Mouse (Mus musculus): Measurements from ENCODE around the gene 2010300C02Rik. TPM values are rescaled to one million over a fixed set of nuclear protein-coding genes. Genes with fewer than 3 reads are reported as not detected.
"Not testable (repeated sequence)": the region's sequence is repeated elsewhere in the genome, so short reads cannot be mapped to it uniquely, and the experiment has no call there.

The 2010300C02Rik gene
- 1 to 10 TPM; 1.1 to 3.0 (median 2.0) TPM for total RNA-seq (2022)

GRCm38 (mm10) chr1:37719761-37720640 is at the start of gene 2010300C02Rik:
Gene 2010300C02Rik, minus strand, starts transcription at chr1:37720085.
- DNase-seq (ENCODE audit: low spot score): no peak

DNA sequence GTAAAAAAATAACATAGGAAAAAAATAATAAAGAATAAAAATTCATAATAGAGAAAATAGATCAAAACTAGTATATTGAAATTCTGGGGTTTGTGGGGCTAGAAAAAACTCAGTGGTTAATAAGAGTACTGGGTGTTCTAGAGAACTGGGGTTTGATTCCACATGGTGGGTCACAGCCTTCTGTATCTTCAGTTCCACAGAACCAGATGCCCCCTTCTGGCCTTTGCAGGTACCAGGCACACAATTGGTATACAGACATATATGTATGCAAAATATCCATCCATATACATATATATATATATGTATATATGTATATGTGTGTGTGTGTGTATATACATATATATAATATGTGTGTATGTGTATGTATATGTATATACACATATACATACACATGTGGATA is 39.5 kb upstream of the 2010300C02Rik start:
- no peak for DNase-seq (ENCODE audit: low spot score)

GRCm38 (mm10) chr1:37744650-37745259 is 24.9 kb upstream of the 2010300C02Rik start:
- no peak for DNase-seq (ENCODE audit: low spot score)

DNA sequence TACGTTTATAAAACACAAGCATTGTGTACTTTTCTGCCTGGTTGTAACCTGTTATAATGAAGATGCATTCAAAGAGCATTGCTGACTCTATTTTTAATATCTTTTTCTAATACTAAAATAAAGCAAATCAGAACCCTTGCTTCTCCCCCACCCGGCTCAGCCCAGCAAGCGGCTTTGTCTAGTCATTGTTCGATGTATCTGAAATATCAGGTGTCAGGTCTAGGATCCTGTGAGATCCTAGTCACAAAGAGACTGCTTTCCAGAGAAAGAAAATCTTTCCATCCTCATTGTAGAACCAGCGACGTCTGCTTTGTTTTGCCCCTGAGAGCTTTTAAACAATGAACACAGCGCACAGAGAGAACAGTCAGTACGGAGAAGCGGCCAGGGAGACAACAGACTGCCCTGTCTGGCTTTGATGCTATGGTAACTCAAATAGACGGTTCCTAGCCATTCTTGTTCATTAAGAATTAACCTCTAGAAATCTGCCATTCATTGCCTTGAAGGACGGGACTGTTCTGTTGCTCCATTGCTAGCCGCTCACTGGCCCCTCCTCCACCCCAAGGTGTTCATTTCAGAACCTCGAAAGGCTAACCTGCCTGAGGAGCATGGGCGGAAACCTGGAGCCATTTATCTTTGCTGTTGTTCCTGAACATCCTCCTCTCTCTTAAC is 22.9 kb upstream of the 2010300C02Rik start:
- no peak for DNase-seq (ENCODE audit: low spot score)

DNA sequence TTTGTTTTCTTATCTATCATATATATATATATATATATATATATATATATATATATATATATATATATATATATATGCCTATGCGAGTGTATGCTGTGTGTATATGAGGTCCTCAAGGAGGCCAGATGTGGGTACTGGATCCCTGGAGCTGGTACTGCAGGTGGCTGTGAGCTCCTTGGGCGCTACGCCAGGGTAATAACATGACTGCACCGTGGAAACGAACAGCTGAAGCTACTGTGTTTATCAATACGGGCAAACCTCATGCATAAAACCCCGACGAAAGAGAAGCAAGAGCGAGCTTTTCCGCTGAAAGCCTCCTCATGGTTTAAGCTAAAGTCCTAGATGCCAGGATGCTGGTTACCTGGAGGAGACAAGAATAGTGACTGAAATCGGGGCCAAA is 22.2 kb upstream of the 2010300C02Rik start:
- DNase-seq (ENCODE audit: low spot score): no peak

DNA sequence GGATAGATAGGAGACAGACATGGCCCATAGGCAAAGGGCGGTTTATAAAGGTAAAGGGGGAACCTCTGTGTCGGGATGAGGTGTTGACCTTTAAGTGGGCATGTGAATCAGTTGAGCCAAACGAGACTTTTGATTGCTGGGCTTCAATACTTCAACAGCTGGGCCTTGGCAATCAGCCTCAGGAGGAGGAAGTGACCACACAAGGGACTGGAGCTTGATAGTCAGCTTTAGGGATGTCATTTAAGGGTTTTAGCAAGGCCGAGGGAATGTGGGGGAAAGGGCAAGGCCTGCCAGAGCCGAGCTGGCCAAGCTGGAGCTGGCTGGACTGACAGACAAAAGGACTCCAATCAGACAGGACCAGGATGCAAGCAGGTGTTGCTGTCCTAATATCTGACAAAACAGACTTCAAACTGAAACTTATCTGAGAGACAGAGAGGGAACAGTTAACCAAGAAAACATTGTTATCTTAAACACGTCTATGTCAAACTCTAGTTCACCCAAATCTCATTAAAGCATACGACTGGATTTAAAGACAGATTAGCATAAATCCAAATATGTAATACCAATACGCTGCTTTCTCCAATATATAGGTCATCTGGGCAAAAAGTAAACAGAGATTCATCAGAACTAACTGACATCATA is 20.4 kb upstream of the 2010300C02Rik start:
- DNase-seq (ENCODE audit: low spot score): no peak

DNA sequence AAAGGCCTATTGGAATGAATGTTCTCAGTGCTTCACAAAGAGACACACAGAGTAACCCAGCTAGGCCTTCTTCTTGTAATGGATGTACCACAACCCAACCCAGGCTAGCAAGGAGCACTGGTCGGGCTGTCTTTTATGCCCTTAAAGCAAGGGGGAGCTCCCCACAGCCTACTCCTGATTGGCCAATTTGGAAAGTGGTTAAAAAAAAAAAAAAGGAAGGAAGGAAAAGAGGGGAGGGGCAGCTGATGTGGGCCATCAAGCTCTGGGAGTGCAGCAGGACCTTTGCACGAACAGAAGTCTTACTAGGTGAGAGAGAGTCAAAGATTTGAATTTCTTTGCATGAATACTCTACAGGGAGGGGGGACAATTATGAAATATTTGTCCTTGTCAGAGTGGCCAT is 19.0 kb upstream of the 2010300C02Rik start:
- DNase-seq (ENCODE audit: low spot score): no peak

GRCm38 (mm10) chr1:37737045-37737444 is 17.2 kb upstream of the 2010300C02Rik start:
- DNase-seq (ENCODE audit: low spot score): no peak

GRCm38 (mm10) chr1:37735932-37736331 is 16.0 kb upstream of the 2010300C02Rik start:
- no peak for DNase-seq (ENCODE audit: low spot score)

DNA sequence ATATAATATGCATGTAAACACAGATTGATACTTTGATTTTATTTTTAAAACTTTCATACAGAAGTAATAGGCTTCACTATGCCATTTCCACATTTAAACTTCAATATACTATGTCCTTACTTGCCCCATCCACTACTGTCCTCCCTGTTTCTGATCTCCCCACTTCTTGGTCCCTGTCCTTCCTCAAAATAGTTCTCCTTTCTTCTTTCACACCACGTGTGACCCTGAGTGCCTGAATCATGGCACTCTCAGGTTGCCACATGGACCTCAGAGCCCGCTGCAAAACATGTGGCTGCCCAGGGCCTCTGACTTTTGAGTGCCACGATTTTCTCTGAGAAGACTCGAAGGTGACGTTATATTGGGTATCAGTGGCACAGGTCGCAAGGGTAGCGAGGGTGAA is 15.0 kb upstream of the 2010300C02Rik start:
- DNase-seq (ENCODE audit: low spot score): no peak

- DNase-seq (ENCODE audit: low spot score): no peak
These were observed 9.5 kb upstream of the 2010300C02Rik start for GRCm38 (mm10) chr1:37729353-37729752.

GRCm38 (mm10) chr1:37728053-37728452 is 8.2 kb upstream of the 2010300C02Rik start:
- DNase-seq (ENCODE audit: low spot score): no peak

GRCm38 (mm10) chr1:37727186-37727585 is 7.3 kb upstream of the 2010300C02Rik start:
- no peak for DNase-seq (ENCODE audit: low spot score)

- no peak for DNase-seq (ENCODE audit: low spot score)
These were observed 6.5 kb upstream of the 2010300C02Rik start for GRCm38 (mm10) chr1:37726426-37726825.

DNA sequence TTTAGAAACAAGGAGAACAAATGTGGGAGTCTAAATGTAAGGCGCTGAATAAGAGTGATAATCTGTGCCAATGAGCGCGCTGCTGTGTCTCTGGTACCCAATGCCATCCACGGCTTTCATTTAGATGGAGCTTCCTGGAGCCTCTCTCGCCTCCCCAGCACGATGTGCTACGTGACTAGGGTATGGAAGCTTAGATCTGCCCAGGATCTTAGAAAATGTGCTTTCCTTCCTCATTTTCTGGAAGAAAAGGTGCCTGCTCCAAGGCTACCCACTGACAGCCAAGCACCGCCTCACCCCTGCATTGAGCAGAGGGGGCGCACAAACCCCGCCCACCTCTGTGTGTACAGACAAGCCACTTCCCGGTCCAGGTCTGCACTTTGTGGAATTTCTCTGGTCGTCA is 6.0 kb upstream of the 2010300C02Rik start:
- DNase-seq (ENCODE audit: low spot score): no peak

DNA sequence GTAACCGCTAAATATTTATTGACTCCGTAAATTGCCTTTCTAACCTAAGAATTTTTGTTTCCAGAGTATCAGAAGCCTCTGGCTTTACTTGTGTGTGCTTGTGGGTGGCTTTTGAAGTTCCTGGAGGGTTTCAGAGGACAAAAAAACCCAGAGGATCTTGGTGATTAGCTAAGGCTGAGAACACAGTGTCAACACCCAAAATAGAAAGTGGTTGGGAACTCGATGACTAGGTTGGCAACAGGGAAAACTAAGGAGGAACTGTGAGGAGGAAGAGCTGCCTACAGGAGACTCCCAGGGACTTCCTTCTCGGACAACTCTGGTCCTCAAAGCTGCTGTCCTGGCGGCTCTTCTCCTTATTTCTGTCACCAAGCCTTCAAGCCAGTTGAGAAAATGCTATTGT is 1.2 kb upstream of the 2010300C02Rik start:
- no peak for DNase-seq (ENCODE audit: low spot score)

GRCm38 (mm10) chr1:37719030-37719723 is 708 bp downstream of the 2010300C02Rik start:
- no peak for DNase-seq (ENCODE audit: low spot score)

- no peak for DNase-seq (ENCODE audit: low spot score)
These were observed 1.4 kb downstream of the 2010300C02Rik start for GRCm38 (mm10) chr1:37718516-37718915.

DNA sequence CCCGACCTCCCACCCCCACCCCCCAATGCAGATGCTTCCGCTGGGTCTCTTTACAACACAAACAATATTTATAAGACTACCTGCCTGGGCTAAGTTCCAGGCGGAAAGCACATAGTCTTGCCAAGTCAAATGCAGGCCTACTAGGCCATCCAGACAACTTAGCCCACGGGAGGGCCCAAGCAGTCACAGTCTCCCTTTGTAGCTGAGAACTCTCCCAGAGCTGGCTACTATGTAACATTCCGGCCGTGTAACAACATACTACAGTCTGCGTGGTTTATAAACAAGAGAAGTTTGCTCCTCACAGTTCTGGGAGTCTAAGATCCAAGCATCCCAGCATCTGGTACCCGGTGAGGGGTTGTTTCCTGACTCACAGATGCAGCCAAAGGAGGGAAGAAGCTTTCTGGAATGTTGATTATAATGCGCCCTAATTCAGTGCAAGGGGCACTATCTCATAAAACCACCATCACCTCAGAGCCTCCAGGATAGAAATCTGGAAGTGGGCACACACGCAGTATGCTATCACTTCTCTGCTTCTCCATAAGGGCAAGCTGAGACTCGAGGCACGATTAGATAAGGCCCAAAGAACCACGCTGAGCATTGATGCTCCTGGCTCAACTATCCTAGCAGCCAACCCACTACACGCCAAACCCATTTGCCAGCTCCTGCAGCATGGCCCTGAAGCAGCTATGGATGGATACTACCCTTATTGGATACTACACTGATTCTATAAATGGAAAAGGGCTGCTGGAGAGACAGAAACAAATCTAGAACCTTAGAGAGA is 2.3 kb downstream of the 2010300C02Rik start:
- no peak for DNase-seq (ENCODE audit: low spot score)

DNA sequence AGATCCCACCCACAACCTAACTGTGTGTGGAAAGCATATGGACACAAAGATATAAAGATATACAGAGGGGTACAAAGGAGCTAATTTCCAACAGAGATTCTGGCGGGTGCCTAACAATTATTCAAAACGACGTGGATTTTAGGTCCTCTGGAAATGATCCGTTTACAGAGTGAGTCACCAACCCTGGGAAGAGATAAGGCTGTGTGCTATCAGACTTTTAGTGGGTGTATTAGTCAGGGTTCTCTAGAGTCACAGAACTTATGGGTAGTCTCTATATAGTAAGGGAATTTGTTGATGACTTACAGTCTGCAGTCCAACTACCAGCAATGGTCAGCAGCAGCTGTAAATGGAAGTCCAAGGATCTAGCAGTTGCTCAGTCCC is 7.5 kb downstream of the 2010300C02Rik start:
- not testable (repeated sequence) for DNase-seq (ENCODE audit: low spot score)
